Mouse (Mus musculus): ENCODE data around the gene Prkcb.

The Prkcb gene

GRCm38 (mm10) chr7:122367303-122368007 lies 78.9 kb downstream of the Prkcb start:
- in situ Hi-C loops (cut with MboI): no loop called here

DNA sequence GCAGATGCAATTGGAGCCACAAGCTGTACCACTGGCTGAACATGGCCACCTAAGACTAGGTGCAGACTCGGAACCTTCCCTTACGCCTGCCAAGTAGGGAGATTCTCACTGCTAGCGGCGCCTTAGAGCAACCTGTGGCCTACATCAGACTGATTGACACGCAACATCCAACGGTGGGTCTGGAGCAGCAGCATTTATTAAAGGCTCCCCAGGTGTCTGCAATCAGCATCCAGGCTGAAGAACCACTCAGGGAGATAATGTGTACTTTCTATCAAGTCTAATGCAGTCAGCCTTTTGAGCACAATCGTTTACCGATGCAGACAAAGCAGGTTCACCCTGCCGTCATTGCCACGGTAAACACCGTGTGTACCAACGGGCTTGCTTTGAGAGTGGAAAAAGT lies 81.9 kb downstream of the Prkcb start:
- in situ Hi-C loops (cut with MboI): no loop called here

DNA sequence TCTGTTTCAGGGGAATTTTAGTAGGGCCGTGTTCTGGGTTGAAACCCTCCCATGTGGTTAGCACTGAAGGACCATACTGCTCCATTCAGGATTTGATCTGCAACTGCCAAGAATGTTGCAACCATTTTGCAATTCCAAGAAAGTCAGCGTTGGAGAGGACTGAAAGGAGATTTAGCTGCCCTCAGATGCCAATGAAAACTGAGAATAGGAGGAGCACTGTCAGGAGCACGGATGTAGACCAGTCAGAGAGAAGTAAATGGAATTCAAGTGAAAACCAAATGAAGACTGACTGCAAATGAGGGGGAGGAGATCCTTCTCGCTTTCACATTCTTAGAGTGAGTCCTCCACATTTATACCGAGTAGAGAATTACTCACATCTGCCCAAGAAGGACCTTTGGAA lies 83.4 kb downstream of the Prkcb start:
- in situ Hi-C loops (cut with MboI): no loop called here

GRCm38 (mm10) chr7:122372349-122372748 lies 83.8 kb downstream of the Prkcb start:
- in situ Hi-C loops (cut with MboI): no loop called here

DNA sequence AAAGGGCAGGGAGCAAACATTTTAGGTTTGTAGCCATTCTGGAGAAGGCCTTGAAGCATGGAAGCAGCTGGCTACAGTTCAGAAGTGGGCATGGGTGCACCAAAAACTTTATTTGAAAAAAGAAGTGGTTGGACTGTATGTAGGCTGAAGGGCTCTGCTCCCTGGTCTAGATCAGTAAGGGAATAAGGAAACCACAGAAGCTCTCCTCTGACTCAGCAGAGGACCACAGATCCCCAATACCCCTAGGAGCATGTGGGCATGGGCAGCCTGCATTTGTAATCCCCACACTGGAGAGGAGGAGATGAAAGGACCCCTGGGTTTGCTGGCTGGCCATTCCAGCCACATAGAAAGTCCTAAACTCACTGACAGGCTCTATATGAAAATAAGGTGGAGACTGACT lies 88.3 kb downstream of the Prkcb start:
- in situ Hi-C loops (cut with MboI): no loop called here

GRCm38 (mm10) chr7:122377967-122378366 lies 89.4 kb downstream of the Prkcb start:
- in situ Hi-C loops (cut with MboI): no loop called here

DNA sequence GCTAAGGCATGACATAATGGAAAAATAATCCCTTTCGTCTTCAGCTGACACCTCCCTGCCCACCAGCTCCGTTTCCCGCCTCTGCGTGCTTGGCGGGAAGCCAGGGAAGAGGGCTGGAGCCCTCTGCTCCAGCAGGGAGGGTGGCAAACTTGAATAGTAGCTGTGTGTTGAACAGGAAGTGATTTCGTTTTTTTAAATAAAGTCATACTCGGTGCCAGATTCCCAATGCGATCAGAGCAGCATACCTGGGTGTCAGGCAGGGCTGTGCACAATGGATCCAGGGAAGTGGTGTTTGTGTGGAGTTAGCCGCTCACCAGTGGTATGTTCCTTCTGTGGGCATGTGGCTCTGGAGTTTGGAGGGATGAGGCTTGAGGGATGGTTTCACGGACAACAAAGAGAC lies 89.9 kb downstream of the Prkcb start:
- in situ Hi-C loops (cut with MboI): no loop called here

DNA sequence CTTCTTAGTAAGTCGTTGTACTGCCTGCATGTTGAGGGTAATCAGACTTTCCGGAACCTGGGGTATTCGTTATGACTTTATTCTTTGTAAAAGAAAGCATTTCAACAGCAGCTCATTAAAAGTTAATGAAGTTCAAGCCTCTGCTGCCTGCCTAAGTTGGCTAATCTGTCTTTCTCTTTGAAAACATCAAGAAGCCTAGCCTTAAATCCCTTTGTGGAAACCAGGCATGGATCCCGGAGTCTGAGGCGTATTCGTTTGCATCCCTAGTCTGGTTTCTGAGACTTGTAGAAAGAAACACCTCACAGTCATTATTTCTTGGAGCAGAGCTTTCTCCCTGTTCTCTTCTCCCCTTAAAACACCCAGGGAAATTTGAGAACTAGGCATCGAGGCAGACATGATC lies 90.7 kb downstream of the Prkcb start:
- in situ Hi-C loops (cut with MboI): no loop called here

GRCm38 (mm10) chr7:122380336-122381130 lies 92.0 kb downstream of the Prkcb start:
- in situ Hi-C loops (cut with MboI): no loop called here

GRCm38 (mm10) chr7:122381560-122381959 lies 93.0 kb downstream of the Prkcb start:
- in situ Hi-C loops (cut with MboI): no loop called here

- in situ Hi-C loops (cut with MboI): no loop called here
Measured at GRCm38 (mm10) chr7:122383260-122383659, 94.7 kb downstream of the Prkcb start.

GRCm38 (mm10) chr7:122384891-122385290 lies 96.3 kb downstream of the Prkcb start:
- in situ Hi-C loops (cut with MboI): no loop called here

DNA sequence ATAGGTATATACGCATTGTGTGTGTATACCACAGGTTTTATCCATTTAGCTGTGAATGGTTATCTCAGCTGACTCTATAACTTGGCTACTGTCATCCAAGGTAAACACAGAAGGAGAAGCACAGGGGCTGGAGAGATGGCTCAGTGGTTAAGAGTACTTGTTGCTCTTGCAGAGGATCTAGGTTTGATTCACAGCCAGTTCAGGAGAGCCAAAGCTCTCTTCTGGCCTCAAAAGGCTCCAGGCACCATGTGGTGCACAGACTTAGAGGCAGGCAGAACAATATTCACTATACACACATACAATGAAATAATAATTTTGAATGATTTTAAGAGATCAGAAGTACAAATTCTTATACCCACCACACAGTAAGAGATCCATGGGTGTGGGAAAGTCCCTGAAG lies 98.0 kb downstream of the Prkcb start:
- in situ Hi-C loops (cut with MboI): no loop called here

- in situ Hi-C loops (cut with MboI): no loop called here
Measured at GRCm38 (mm10) chr7:122387896-122388295, 99.3 kb downstream of the Prkcb start.

GRCm38 (mm10) chr7:122388858-122389257 lies 100.3 kb downstream of the Prkcb start:
- in situ Hi-C loops (cut with MboI): no loop called here

GRCm38 (mm10) chr7:122389633-122390032 lies 101.1 kb downstream of the Prkcb start:
- in situ Hi-C loops (cut with MboI): no loop called here

DNA sequence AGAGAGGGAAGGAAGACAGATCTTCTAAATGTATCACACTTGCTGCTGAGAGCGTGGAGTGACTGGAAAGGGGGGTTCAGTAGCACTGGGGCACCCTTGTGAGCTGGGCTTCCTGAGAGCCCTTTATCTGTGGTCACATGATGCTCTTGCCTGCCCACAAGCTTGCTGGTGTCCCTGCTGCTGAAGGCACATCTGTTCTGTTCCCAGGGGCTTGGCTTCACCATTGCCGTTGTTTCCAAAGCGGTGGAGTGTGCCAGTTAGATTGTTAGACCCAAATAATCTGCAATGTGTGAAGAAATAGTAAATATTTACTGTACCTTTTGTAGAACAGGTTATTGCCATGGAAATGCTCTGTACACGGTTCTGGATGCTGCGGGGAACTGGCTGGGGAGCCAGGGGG lies 101.6 kb downstream of the Prkcb start:
- in situ Hi-C loops (cut with MboI): no loop called here

DNA sequence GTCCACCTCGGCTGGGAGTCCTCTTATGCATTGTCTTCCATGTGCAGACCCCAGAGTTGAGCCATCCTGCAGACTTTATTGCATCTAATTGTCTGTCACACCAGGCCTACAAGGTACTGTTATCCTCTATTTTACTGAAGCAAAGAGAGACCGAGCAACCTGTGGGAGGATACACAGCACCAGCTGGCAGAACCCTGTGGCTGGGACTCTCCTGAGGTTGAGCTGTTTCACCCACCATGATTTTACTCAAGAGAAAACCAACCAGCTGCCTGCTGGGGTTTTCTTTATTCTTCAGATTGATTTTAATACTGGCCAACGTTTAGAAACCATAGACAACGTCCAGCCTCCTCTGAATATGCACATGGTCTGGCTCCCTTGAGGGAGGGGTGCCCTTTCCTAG lies 102.1 kb downstream of the Prkcb start:
- in situ Hi-C loops (cut with MboI): no loop called here

DNA sequence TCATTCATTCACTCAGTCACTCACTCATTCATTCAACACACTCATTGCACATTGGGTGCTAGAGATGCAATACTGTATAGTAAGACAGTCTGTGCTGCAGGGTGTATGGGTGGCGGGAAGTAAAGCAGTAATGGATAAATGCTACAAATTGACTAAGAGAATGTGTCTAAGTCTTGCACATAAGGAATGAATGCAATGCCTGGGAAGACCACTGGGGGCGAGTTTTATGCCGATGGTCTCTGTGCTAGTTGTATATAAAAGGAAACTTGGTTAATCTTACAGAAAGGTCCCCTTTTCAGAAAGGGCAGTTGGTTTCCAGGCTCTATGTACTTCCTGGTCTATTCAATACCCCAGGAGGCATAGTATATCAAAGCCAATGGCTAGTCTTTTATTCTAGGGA lies 102.8 kb downstream of the Prkcb start:
- in situ Hi-C loops (cut with MboI): no loop called here

DNA sequence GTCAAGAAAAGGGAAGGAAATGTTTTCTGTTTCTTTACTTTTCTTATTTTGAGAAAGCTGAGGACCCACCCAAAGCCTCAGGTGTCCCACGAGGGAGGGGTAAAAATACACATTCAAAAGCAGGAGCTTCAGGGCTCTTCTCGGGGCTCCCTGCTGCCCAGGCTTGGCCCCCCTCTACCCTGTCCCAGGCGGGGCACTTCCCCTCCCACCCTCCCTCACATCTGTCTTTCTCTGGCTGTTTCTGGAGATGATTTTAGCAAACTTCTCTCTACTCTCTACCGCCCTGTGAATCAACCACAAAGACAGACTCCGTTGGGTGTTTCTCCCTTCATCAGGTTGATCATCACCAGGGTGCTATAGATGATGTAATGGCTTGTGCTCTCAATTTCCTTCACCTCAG lies 105.4 kb downstream of the Prkcb start:
- in situ Hi-C loops (cut with MboI): no loop called here

- in situ Hi-C loops (cut with MboI): no loop called here
Measured at GRCm38 (mm10) chr7:122395159-122395975, 106.8 kb downstream of the Prkcb start.

- in situ Hi-C loops (cut with MboI): no loop called here
Measured at GRCm38 (mm10) chr7:122395976-122396315, 107.4 kb downstream of the Prkcb start.

- in situ Hi-C loops (cut with MboI): no loop called here
Measured at GRCm38 (mm10) chr7:122397699-122398098, 109.1 kb downstream of the Prkcb start.
